Comparison of ENCODE assay signal across 12 mouse cellular contexts in the genomic region with DNA sequence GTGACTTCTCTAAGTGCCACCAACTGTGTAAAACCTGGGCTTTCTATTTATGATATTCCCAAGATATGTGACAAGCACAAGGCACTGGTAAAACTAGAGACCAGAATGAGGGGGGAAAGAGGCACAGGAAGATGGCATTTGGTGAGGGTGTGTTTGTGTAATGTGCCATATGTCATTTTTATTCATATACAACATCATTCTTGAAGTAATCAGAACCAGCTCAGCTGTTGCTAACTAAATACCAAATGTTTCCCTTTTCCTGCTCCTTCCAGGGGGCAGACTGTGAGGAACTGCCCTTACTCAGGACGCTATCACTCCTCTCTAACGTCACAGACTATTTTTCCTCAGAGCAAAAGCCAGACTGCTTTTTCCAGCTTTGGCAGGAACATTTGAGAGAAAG.
A peak's percentile ranks its signal among the peaks of the same experiment; 100 is the strongest.
DNase-seq lines count a peak whose midpoint lies in the region; ATAC-seq and TF ChIP-seq lines count a peak whose summit lies in the region.
"Had no signal": no experiment of that assay in that cellular context is flagged by ENCODE, and none has a peak within 500 bp of the region (broad histone marks: within the 10 kb centered on the region; RNA-seq: fewer than 3 reads in every experiment).

No protein-coding gene starts in this region.

- H3K36me3 ChIP-seq in embryonic facial prominence, embryonic 11.5 days (replicated peaks; ENCODE audit: control insufficient read depth, insufficient read depth, low read depth, low read length), result no peaks in the 10 kb centered on the region
- no peaks in the 10 kb centered on the region for H3K36me3 ChIP-seq in embryonic facial prominence, embryonic 10.5 days (replicated peaks)
- H3K36me3 ChIP-seq in heart, postnatal 0 days (replicated peaks; ENCODE audit: control insufficient read depth, insufficient read depth, low read length), result no peaks in the 10 kb centered on the region
- no peaks in the 10 kb centered on the region for H3K36me3 ChIP-seq in heart, embryonic 10.5 days
- no peaks in the 10 kb centered on the region for H3K36me3 ChIP-seq in hindbrain, embryonic 11.5 days (ENCODE audit: control insufficient read depth, insufficient read depth, low read length)
- H3K36me3 ChIP-seq: hindbrain, embryonic 15.5 days; neural tube, embryonic 12.5 days had no signal

- H3K4me1 ChIP-seq in embryonic facial prominence, embryonic 11.5 days (ENCODE audit: control insufficient read depth, insufficient read depth, low read length), result no peaks in the 10 kb centered on the region
- H3K4me1 ChIP-seq in embryonic facial prominence, embryonic 10.5 days, result peaks cover 17% of the 10 kb centered on the region
- peaks cover 10% of the 10 kb centered on the region; the same call in 1 of the 2 replicates for H3K4me1 ChIP-seq in heart, postnatal 0 days (ENCODE audit: control insufficient read depth, insufficient read depth)
- no peaks in the 10 kb centered on the region for H3K4me1 ChIP-seq in heart, embryonic 10.5 days
- no peaks in the 10 kb centered on the region for H3K4me1 ChIP-seq in hindbrain, embryonic 11.5 days (replicated peaks; ENCODE audit: control insufficient read depth, insufficient read depth, low read length)
- H3K4me1 ChIP-seq: hindbrain, embryonic 15.5 days; neural tube, embryonic 12.5 days had no signal

- DNase-seq in embryonic facial prominence, embryonic 11.5 days (ENCODE audit: low spot score), result peak; percentile 8
- DNase-seq in embryonic facial prominence, embryonic 10.5 days (ENCODE audit: low spot score), result no peak
- DNase-seq in heart, postnatal 0 days (ENCODE audit: low spot score), result peak; percentile 28
- DNase-seq in heart, embryonic 10.5 days (ENCODE audit: low spot score), result no peak
- DNase-seq in right cerebral cortex, adult 18-20 months, result peak; percentile 3
- DNase-seq in right cerebral cortex, postnatal 25 days, result no peak
- DNase-seq in lung, postnatal 25 days (ENCODE audit: low spot score), result peak; percentile 20
- DNase-seq in hindbrain, embryonic 11.5 days (ENCODE audit: low spot score), result no peak
- DNase-seq: adrenal gland, postnatal 10 days had no signal

- 48% methylated on average over 2 of the region's 2 CpGs for WGBS in embryonic facial prominence, embryonic 11.5 days
- WGBS in embryonic facial prominence, embryonic 10.5 days, result 72% methylated on average over 2 of the region's 2 CpGs
- 36% methylated on average over 2 of the region's 2 CpGs for WGBS in heart, postnatal 0 days
- WGBS in heart, embryonic 10.5 days, result 40% methylated on average over 2 of the region's 2 CpGs
- WGBS in hindbrain, embryonic 11.5 days, result 60% methylated on average over 2 of the region's 2 CpGs

- no peaks in the 10 kb centered on the region for H3K9me3 ChIP-seq in embryonic facial prominence, embryonic 11.5 days (replicated peaks; ENCODE audit: control insufficient read depth, low read length)
- no peaks in the 10 kb centered on the region for H3K9me3 ChIP-seq in embryonic facial prominence, embryonic 10.5 days
- no peaks in the 10 kb centered on the region for H3K9me3 ChIP-seq in heart, postnatal 0 days (replicated peaks; ENCODE audit: control insufficient read depth, low read length)
- H3K9me3 ChIP-seq in heart, embryonic 10.5 days, result no peaks in the 10 kb centered on the region
- no peaks in the 10 kb centered on the region for H3K9me3 ChIP-seq in hindbrain, embryonic 11.5 days (ENCODE audit: control insufficient read depth, low read length)
- H3K9me3 ChIP-seq: hindbrain, embryonic 15.5 days; neural tube, embryonic 12.5 days had no signal

- H3K27ac ChIP-seq in embryonic facial prominence, embryonic 11.5 days (replicated peaks; ENCODE audit: low read depth, low read length), result 0 out of 2 replicates have a peak overlapping the region, but pooled peaks have one; percentile 32
- H3K27ac ChIP-seq in embryonic facial prominence, embryonic 10.5 days (replicated peaks), result no peak overlapping the region
- peak overlapping the region; percentile 49 for H3K27ac ChIP-seq in heart, postnatal 0 days (ENCODE audit: low read depth)
- H3K27ac ChIP-seq in heart, embryonic 10.5 days, result no peak overlapping the region
- no peak overlapping the region for H3K27ac ChIP-seq in hindbrain, embryonic 11.5 days (ENCODE audit: low read depth, low read length)
- H3K27ac ChIP-seq: hindbrain, embryonic 15.5 days; neural tube, embryonic 12.5 days had no signal

- H3K4me3 ChIP-seq in embryonic facial prominence, embryonic 11.5 days (ENCODE audit: low read depth, low read length), result no peak overlapping the region
- no peak overlapping the region for H3K4me3 ChIP-seq in embryonic facial prominence, embryonic 10.5 days
- H3K4me3 ChIP-seq in heart, postnatal 0 days (ENCODE audit: low read depth, low read length), result no peak overlapping the region
- no peak overlapping the region for H3K4me3 ChIP-seq in heart, embryonic 10.5 days
- H3K4me3 ChIP-seq in hindbrain, embryonic 11.5 days (ENCODE audit: low read depth, low read length), result no peak overlapping the region
- H3K4me3 ChIP-seq: hindbrain, embryonic 15.5 days; neural tube, embryonic 12.5 days had no signal

- no peak overlapping the region for H3K4me2 ChIP-seq in embryonic facial prominence, embryonic 11.5 days (ENCODE audit: low read depth, low read length)
- H3K4me2 ChIP-seq in heart, postnatal 0 days (ENCODE audit: low read depth, low read length), result no peak overlapping the region
- no peak overlapping the region for H3K4me2 ChIP-seq in hindbrain, embryonic 11.5 days (replicated peaks; ENCODE audit: low read depth, low read length)
- H3K4me2 ChIP-seq: hindbrain, embryonic 15.5 days; liver, embryonic 11.5 days; neural tube, embryonic 12.5 days had no signal

- no peak for TF ChIP-seq EP300 in heart, postnatal 0 days (IDR thresholded peaks at IDR 0.05; ENCODE audit: low read depth)

- H3K9ac ChIP-seq in embryonic facial prominence, embryonic 11.5 days (replicated peaks; ENCODE audit: low read length), result no peak overlapping the region
- H3K9ac ChIP-seq in heart, postnatal 0 days (replicated peaks; ENCODE audit: low read depth, low read length), result no peak overlapping the region
- no peak overlapping the region for H3K9ac ChIP-seq in hindbrain, embryonic 11.5 days (ENCODE audit: low read depth, low read length)
- H3K9ac ChIP-seq: hindbrain, embryonic 15.5 days; neural tube, embryonic 12.5 days had no signal

- no peak for TF ChIP-seq CTCF in heart, postnatal 0 days (IDR thresholded peaks at IDR 0.05; ENCODE audit: low read depth)

- no peaks in the 10 kb centered on the region for H3K27me3 ChIP-seq in embryonic facial prominence, embryonic 11.5 days (ENCODE audit: control insufficient read depth, insufficient read depth, low read length)
- no peaks in the 10 kb centered on the region for H3K27me3 ChIP-seq in embryonic facial prominence, embryonic 10.5 days (replicated peaks; ENCODE audit: low read depth, poor library complexity, severe bottlenecking)
- H3K27me3 ChIP-seq in heart, postnatal 0 days (ENCODE audit: control insufficient read depth, insufficient read depth, low read length), result no peaks in the 10 kb centered on the region
- no peaks in the 10 kb centered on the region for H3K27me3 ChIP-seq in heart, embryonic 10.5 days (ENCODE audit: insufficient read depth, poor library complexity, severe bottlenecking)
- H3K27me3 ChIP-seq in hindbrain, embryonic 11.5 days (ENCODE audit: control insufficient read depth, insufficient read depth, low read length), result no peaks in the 10 kb centered on the region
- H3K27me3 ChIP-seq: hindbrain, embryonic 15.5 days; neural tube, embryonic 12.5 days had no signal

- ATAC-seq in embryonic facial prominence, embryonic 11.5 days (replicated peaks; ENCODE audit: insufficient number of reproducible peaks, low FRiP score, low TSS enrichment, low read depth), result no peak
- ATAC-seq in heart, postnatal 0 days (ENCODE audit: insufficient read depth, low read depth), result peak; percentile 44; the same call in 1 of the 2 replicates
- ATAC-seq in hindbrain, embryonic 11.5 days (ENCODE audit: low FRiP score), result no peak

Comparison
In these comparisons a context has a peak if more than half of its experiments do, and no peak if none do; other contexts are left out.
1. DNase-seq: peak in embryonic facial prominence, embryonic 11.5 days (single experiment), heart, postnatal 0 days (single experiment), right cerebral cortex, adult 18-20 months (single experiment) and lung, postnatal 25 days (single experiment); none in embryonic facial prominence, embryonic 10.5 days (single experiment), heart, embryonic 10.5 days (single experiment), right cerebral cortex, postnatal 25 days (single experiment) and hindbrain, embryonic 11.5 days (single experiment).
2. H3K27ac ChIP-seq: peak in embryonic facial prominence, embryonic 11.5 days (single experiment) and heart, postnatal 0 days (single experiment); none in embryonic facial prominence, embryonic 10.5 days (single experiment), heart, embryonic 10.5 days (single experiment) and hindbrain, embryonic 11.5 days (single experiment).